Mouse (Mus musculus) hindbrain, embryonic 16.5 days (tissue): ENCODE data around the gene Prmt1. TPM values are rescaled to one million over a fixed set of nuclear protein-coding genes. Genes with fewer than 3 reads are reported as not detected.

Source experiments
- ATAC-seq: fragments of 200-750 bp; cut with Nextera tagmentation; 2 replicates; pipeline ENCODE4 v1.8.0; 2017; ENCODE audit warnings: moderate TSS enrichment, moderate library complexity
- H3K27ac ChIP-seq: fragments of 300-500 bp; sonication (generic); 2 replicates; pipeline ENCODE4 v1.5.1; 2014; ENCODE audit warnings: low read depth, mild to moderate bottlenecking, control low read depth, low read length, moderate library complexity
- H3K27me3 ChIP-seq: fragments of 300-500 bp; sonication (generic); replicated peaks from 2 replicates; pipeline ENCODE4 v1.6.1; 2014; ENCODE audit warnings: low read length; ENCODE audit not compliant: control insufficient read depth, insufficient read depth
- H3K36me3 ChIP-seq: fragments of 300-500 bp; sonication (generic); 2 replicates; pipeline ENCODE4 v1.6.1; 2014; ENCODE audit warnings: mild to moderate bottlenecking, low read length, moderate library complexity, mixed read lengths; ENCODE audit not compliant: control insufficient read depth, insufficient read depth
- H3K4me1 ChIP-seq: fragments of 300-500 bp; sonication (generic); 2 replicates; pipeline ENCODE4 v1.6.1; 2014; ENCODE audit warnings: low read depth, low read length; ENCODE audit not compliant: control insufficient read depth, insufficient read depth
- H3K4me2 ChIP-seq: fragments of 300-500 bp; sonication (generic); 2 replicates; pipeline ENCODE4 v1.6.1; 2014; ENCODE audit warnings: mild to moderate bottlenecking, low read length, control low read depth, moderate library complexity
- H3K4me3 ChIP-seq: fragments of 300-500 bp; sonication (generic); 2 replicates; pipeline ENCODE4 v1.5.1; 2014; ENCODE audit warnings: mild to moderate bottlenecking, low read length, control low read depth, moderate library complexity
- H3K9ac ChIP-seq: fragments of 300-500 bp; sonication (generic); 2 replicates; pipeline ENCODE4 v1.6.1; 2014; ENCODE audit warnings: low read depth, mild to moderate bottlenecking, control low read depth, low read length, moderate library complexity
- H3K9me3 ChIP-seq: fragments of 300-500 bp; sonication (generic); 2 replicates; pipeline ENCODE4 v1.6.1; 2014; ENCODE audit warnings: mild to moderate bottlenecking, low read length, moderate library complexity; ENCODE audit not compliant: control insufficient read depth
- WGBS: fragments of 180-500 bp; shearing (Covaris S2); extraction: QIAGEN DNeasy Blood & Tissue Kit; methylation state at CpG from one replicate; pipeline ENCODE4 v1.1.7; 2014; 5-methylcytosine and 5-hydroxymethylcytosine counted together
- polyA plus RNA-seq: library from polyadenylated mRNA; unstranded; fragments of >200 nt; fragmentation: Nextera tagmentation; extraction: Ambion mirVana; gene quantifications from 2 replicates; pipeline ENCODE4 v1.2.1, GENCODE M21; 2015

The Prmt1 gene
- polyA plus RNA-seq, 1 experiment from 2014 or later, result 629 TPM

GRCm38 (mm10) chr7:44960512-44960910 lies 25.9 kb downstream of the Prmt1 start:
- Histone ChIP-seq H3K36me3 (peaks cover 29% of the 10 kb centered on the region), H3K9ac (no peak overlapping the region), H3K27me3 (no peaks in the 10 kb centered on the region), H3K4me1 (no peaks in the 10 kb centered on the region), H3K9me3 (no peaks in the 10 kb centered on the region), H3K27ac (no peak overlapping the region), H3K4me2 (no peak overlapping the region), H3K4me3 (no peak overlapping the region)
- no peak for ATAC-seq
- 90% methylated on average over 13 of the region's 13 CpGs for WGBS

GRCm38 (mm10) chr7:44959874-44960511 lies 26.4 kb downstream of the Prmt1 start:
- Histone ChIP-seq H3K4me1 (no peaks in the 10 kb centered on the region), H3K27me3 (no peaks in the 10 kb centered on the region), H3K27ac (no peak overlapping the region), H3K9ac (no peak overlapping the region), H3K36me3 (peaks cover 24% of the 10 kb centered on the region), H3K4me3 (no peak overlapping the region), H3K9me3 (no peaks in the 10 kb centered on the region), H3K4me2 (no peak overlapping the region)
- WGBS, result 86% methylated on average over 10 of the region's 10 CpGs
- no peak for ATAC-seq

GRCm38 (mm10) chr7:44959281-44959680 lies 27.1 kb downstream of the Prmt1 start:
- Histone ChIP-seq H3K4me1 (no peaks in the 10 kb centered on the region), H3K4me2 (no peak overlapping the region), H3K27ac (no peak overlapping the region), H3K9me3 (no peaks in the 10 kb centered on the region), H3K36me3 (peaks cover 22% of the 10 kb centered on the region), H3K9ac (no peak overlapping the region), H3K4me3 (no peak overlapping the region), H3K27me3 (no peaks in the 10 kb centered on the region)
- no peak for ATAC-seq
- WGBS, result 88% methylated on average over 8 of the region's 8 CpGs

DNA sequence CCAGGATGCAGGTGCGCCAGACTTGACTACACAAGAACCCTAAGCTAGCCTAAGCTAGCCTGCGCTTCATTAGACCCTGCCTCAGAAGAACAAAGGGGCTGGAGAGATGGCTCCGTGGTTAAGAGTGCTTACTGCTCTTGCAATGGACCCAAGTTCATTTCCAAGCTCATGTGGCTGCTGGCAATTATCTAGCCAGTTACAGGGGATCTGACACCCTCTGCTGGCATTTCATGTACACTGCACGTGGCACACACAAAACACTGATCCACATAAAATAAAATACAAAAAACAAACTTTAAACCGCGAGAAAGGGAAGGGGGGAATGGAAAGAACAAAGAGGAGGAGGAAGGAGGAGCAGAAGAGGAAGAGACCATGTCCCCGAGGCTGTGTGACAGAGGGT lies 28.2 kb downstream of the Prmt1 start:
- Histone ChIP-seq H3K4me1 (no peaks in the 10 kb centered on the region), H3K27ac (no peak overlapping the region), H3K9ac (no peak overlapping the region), H3K4me2 (no peak overlapping the region), H3K27me3 (no peaks in the 10 kb centered on the region), H3K4me3 (no peak overlapping the region), H3K36me3 (peaks cover 20% of the 10 kb centered on the region), H3K9me3 (no peaks in the 10 kb centered on the region)
- WGBS, result 56% methylated on average over 7 of the region's 7 CpGs
- ATAC-seq, result no peak

- Histone ChIP-seq H3K4me2 (no peak overlapping the region), H3K4me3 (no peak overlapping the region), H3K9ac (no peak overlapping the region), H3K4me1 (peaks cover under 1% of the 10 kb centered on the region; the same call in 1 of the 2 replicates), H3K27ac (no peak overlapping the region), H3K9me3 (no peaks in the 10 kb centered on the region), H3K36me3 (peaks cover 16% of the 10 kb centered on the region), H3K27me3 (no peaks in the 10 kb centered on the region)
- WGBS, result 72% methylated on average over 20 of the region's 20 CpGs
- no peak for ATAC-seq
Measured at GRCm38 (mm10) chr7:44957183-44957835, 29.1 kb downstream of the Prmt1 start.

DNA sequence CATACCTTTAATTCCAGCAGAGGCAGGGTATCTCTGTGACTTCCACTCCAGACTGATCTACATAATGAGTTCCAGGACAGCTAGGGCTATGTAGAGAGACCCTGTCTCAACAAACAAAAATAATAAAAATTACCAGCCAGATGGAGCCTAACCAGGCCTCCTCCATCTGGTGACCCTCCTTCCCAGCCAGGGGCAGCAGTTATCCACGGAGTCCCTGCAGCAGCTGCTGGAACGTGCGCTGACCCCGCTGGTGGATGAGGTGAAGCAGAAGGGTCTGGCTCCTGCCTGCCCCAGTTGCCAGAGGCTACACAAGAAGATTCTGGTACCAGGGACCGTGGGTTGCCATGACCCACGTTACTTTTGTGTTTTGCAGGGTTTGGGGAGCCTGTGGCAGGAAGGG lies 30.1 kb downstream of the Prmt1 start:
- peaks cover 10% of the 10 kb centered on the region; the same call in 1 of the 2 replicates for H3K36me3 ChIP-seq

DNA sequence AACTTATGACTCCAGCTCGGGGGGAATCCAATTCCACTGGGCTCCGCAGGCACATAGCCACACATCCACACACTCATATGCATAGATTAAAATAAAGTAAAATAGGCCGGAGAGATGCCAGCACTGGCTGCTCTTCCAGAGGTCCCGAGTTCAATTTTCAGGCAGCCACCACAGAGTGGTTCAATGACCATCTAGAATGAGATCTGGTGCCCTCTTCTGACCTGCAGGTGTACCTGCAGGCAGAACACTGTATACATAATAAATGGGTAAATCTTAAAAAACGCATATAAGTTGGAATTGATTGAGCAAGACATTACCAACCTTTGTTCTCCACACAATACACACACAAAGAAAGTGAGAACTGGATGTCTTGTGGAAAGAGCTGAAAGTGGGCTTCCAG lies 30.7 kb downstream of the Prmt1 start:
- 58% methylated on average over 5 of the region's 5 CpGs for WGBS
- no peak overlapping the region for H3K27ac ChIP-seq
- peaks cover 5% of the 10 kb centered on the region; the same call in 1 of the 2 replicates for H3K36me3 ChIP-seq
- H3K9ac ChIP-seq, result no peak overlapping the region
- ATAC-seq, result no peak
- no peak overlapping the region for H3K4me2 ChIP-seq
- no peaks in the 10 kb centered on the region for H3K9me3 ChIP-seq
- no peak overlapping the region for H3K4me3 ChIP-seq
- H3K27me3 ChIP-seq, result peaks cover 8% of the 10 kb centered on the region
- peaks cover 8% of the 10 kb centered on the region for H3K4me1 ChIP-seq

More for the DNA sequence above, 30.1 kb downstream of the Prmt1 start:
- no peak for ATAC-seq
- peaks cover 8% of the 10 kb centered on the region for H3K4me1 ChIP-seq
- no peaks in the 10 kb centered on the region for H3K9me3 ChIP-seq
- H3K9ac ChIP-seq, result 0 out of 2 replicates have a peak overlapping the region, but pooled peaks have one; percentile 36
- H3K4me3 ChIP-seq, result no peak overlapping the region
- no peak overlapping the region for H3K4me2 ChIP-seq
- peaks cover 5% of the 10 kb centered on the region for H3K27me3 ChIP-seq
- WGBS, result 50% methylated on average over 6 of the region's 6 CpGs
- no peak overlapping the region for H3K27ac ChIP-seq

- 0 out of 2 replicates have a peak, but pooled peaks cover 2% of the 10 kb centered on the region for H3K36me3 ChIP-seq
- H3K9me3 ChIP-seq, result no peaks in the 10 kb centered on the region
- no peak overlapping the region for H3K9ac ChIP-seq
- no peak for ATAC-seq
- H3K4me1 ChIP-seq, result peaks cover 8% of the 10 kb centered on the region
- peaks cover 16% of the 10 kb centered on the region for H3K27me3 ChIP-seq
- no peak overlapping the region for H3K27ac ChIP-seq
- WGBS, result 79% methylated on average over 12 of the region's 12 CpGs
- no peak overlapping the region for H3K4me3 ChIP-seq
- H3K4me2 ChIP-seq, result no peak overlapping the region
Measured at GRCm38 (mm10) chr7:44954091-44954885, 32.1 kb downstream of the Prmt1 start.

DNA sequence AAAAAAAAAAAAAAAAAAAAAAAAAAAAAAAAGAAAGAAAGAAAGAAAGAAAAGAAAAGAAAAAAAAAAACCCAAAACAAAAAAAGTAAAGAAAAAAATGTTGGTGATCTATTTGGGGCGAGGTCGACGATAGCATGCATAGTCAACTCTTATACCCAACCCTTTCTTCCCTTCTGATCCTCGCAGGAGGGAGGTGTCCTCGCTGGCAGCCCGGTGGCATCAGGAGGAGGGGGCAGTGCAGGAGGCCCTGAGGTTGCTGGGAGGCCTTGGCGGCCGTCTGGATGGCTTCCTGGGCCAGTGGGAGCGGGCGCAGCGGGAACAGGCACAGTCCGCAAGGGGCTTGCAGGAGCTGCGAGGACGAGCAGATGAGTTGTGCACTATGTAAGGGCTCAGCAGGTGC lies 32.8 kb downstream of the Prmt1 start:
- ATAC-seq, result no peak
- no peak overlapping the region for H3K9ac ChIP-seq
- H3K4me1 ChIP-seq, result peaks cover 8% of the 10 kb centered on the region
- H3K4me3 ChIP-seq, result no peak overlapping the region
- peaks cover 16% of the 10 kb centered on the region for H3K27me3 ChIP-seq
- no peak overlapping the region for H3K4me2 ChIP-seq
- no peaks in the 10 kb centered on the region for H3K36me3 ChIP-seq
- H3K27ac ChIP-seq, result no peak overlapping the region
- whole genome bisulfite sequencing, result 59% methylated on average over 14 of the region's 14 CpGs
- no peaks in the 10 kb centered on the region for H3K9me3 ChIP-seq
